Mouse (Mus musculus): ENCODE results near the gene Blmh. TPM values are rescaled to one million over a fixed set of nuclear protein-coding genes. Genes with fewer than 3 reads are reported as not detected.

Gene Blmh
- 10 to 100 TPM; 13.3 to 65.1 TPM for polyA plus RNA-seq (2012; fragmentation: generic; extraction: Trizol)

DNA sequence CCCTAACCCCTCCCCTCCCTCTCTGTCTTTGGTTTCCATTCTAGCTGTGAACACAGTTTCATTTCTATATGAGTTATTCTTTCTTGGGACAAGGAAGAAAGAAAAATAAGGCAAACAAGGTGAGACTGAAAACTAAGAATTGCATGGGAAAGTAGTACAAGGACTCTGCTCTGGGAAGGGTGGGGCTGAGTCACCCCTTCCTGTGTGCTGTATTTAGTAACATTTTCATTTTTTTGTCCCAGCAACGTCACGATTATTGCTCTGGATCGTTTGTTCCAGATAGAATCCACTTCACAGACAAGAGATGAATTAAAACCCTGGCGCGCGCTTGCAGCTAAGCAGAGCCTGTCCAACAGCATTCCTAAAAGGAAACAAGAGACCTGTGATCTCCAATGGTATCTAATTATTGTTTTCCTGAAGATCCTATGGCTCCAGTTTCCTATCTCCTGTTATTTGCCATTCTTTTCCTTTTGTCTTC is at the start of gene Blmh:
TSS of gene Blmh (plus strand) at position 51 of the 478 bp plus-strand sequence.

DNA sequence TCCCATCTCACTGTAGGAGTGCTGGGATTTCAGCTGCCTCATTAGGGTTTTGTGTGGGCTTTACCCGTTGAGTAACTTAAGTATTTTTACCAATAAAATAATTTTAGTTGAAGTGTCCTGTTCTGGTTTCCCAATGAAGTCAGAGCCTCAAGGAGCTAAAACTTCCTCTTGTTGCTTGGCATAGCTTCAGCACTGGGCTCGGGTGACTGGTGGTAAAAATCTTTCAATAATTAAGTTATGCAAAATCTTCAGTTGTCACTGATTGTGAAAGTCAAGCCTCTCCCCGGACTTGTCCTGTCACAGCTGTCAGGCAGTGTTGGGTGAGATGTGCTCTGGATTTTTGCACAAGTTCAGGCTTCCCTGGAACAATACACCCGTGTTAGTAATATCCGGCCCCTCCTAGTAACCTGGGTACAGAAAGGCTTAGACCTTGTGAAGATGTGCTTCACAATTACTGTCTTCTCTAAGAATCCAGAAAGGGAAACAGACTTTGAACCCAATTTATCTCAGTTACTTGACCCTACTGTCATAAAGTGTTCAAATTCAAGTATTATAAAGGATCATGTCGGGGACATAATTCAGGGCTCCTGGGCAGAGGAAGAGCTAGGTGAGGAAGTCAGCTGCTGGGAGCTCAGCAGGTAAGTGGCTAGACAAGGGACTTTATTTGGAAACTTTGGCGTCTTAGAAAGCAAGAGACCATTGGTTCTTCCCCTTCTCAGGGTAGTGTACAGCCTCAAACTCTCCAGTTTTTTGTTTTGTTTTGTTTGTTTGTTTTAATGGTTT is 22.8 kb upstream of the Blmh start, which contains the start of gene Tmigd1:
TSS of gene Tmigd1 (plus strand) at position 581 of the 783 bp plus-strand sequence.

DNA sequence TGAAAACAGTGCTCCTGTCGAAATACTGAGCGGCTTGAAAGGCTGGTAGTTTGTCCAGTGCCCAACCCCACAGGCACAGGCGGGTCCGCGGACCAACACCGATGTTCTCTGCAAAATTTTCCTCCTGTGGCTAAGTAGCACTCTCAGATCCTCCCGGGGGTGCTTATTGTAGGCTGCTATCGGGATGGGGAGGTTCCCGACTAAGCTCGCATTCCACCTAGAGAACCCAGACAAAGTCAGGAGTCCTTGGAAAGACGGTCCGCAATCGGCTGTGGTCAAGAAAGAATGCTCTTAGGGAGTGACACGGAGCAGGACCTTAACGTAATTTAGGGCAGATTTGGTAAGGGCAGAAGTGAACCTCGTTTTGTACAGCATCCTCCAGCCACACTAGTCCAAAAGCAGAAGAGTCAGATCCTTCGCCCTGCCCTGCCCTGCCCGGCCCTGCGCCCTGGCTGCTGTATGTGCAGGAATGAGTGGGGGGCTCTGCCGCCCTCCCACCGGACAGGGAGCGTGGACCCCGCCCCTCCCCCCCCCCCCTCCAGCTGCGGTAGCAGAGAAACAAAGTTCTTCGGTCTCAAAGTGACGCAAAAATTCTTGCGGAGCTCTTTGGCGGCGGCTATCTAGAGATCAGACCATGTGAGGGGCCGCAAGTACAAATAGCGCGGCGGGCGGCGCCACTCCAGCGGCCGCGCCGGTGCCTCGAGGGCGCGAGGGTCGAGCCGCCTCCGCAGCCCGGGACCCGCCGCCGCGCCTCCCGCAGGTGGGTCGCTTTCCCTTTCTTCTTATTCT is 73.5 kb downstream of the Blmh start, which contains the start of gene Slc6a4:
TSS of gene Slc6a4 (plus strand) at position 688 of the 789 bp plus-strand sequence.

Other genes starting within 250 kb of the Blmh start
- under 1 TPM; 0.01 to 0.06 TPM for gene Trarg1, start 245.0 kb upstream of the Blmh start, polyA plus RNA-seq (2012; fragmentation: generic; extraction: Trizol)
- gene Gosr1, start 161.2 kb upstream of the Blmh start, polyA plus RNA-seq (2012; fragmentation: generic; extraction: Trizol) = 10 to 100 TPM in 1 of 2 experiments, 1 to 10 TPM in 1; 1.3 to 13.8 TPM
- 10 to 100 TPM in 1 of 2 experiments, under 1 TPM in 1; 0.84 to 16.2 TPM for gene Cpd, start 77.8 kb upstream of the Blmh start, polyA plus RNA-seq (2012; fragmentation: generic; extraction: Trizol)
- under 1 TPM in 1 of 2 experiments, not detected in 1; 0.18 TPM for gene Tmigd1, start 22.6 kb upstream of the Blmh start, polyA plus RNA-seq (2012; fragmentation: generic; extraction: Trizol)
- gene Slc6a4, start 73.8 kb downstream of the Blmh start, polyA plus RNA-seq (2012; fragmentation: generic; extraction: Trizol) = under 1 TPM; 0.04 to 0.05 TPM
- gene Nsrp1, start 153.6 kb downstream of the Blmh start, polyA plus RNA-seq (2012; fragmentation: generic; extraction: Trizol) = 1 to 10 TPM; 1.4 to 4.4 TPM

Data from C3H10T1/2 (cell line).